Mouse (Mus musculus): ENCODE results near the gene Abhd6.
"Not testable (repeated sequence)": the region's sequence is repeated elsewhere in the genome, so short reads cannot be mapped to it uniquely, and the experiment has no call there.

Gene Abhd6

DNA sequence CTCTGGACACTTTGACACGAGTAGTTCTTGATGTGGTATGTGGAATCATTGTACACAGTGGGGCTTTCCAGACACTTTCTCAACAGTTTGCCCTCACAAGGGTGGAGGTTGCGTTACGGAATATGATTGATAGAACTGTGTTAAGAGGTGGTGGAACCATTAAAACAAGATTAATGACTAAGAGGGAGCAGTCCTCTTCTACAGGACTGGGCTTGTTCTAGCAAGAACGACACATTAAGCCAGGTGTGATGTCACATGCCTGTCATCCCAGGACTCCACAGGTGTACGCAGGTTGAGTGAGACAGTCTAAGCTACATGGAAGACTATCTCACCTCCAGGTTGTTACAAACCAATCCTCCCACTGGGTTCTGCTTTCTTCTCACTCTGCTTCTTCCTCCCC is 3.3 kb upstream of the Abhd6 start:
- DNase-seq = no peak

DNA sequence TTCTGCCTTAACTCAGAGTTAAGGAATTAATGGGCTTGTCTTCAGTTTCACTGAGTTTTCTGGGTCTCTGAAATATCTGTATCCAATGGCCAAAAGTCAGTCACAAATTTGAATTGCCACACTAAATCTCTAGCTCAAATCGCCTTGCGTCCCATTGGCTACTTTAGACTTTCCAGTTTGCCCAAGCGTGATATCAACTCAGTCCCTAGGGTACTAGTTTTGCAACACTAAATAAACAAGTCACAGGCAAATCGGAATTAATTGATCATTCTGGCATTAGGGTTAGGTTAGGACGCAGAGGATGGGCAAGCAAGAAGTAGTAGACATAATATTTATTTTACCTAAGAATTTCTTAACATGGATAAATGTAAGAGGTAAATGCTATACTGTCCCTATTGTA is 2.5 kb upstream of the Abhd6 start:
- no peak for DNase-seq

DNA sequence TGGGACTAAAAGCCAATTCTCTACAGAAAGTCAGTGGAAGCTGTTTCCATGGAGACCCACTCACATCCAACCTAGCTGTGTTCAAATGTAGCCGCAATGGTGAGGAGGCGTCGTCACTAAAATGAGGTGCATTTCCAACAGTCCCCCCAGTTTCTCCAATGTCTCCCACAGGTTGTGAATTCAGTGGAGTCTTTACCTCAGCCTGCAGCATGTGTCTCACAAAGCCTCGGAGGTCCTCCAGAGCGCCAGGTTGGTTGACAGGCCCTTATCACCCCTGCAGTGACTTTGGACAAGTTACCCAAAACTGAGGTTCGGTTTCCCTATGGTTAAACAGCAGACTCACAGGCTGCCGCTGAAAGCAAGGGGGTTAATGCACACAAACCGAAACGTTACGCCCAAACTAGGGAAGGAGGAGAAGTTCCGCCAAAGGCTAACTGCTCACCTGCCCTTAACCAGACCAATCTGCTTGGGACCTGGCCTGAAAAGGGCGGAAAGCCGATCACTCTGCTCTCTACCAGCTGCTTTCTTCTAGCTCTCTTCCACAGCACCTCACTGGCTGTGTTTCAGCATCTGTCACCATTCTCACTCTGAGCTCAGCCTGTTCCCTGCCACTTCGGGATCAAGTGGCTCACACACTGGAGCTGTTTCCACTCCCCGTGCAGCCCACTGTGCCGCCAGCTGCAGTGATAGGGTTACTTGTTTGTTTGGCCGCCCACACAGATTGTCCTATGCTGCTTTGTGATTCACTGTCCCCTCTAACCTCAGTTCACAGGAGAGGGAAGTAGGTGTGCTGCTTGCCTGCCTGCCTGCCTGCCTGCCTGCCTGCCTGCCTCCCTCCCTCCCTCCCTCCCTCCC is 1.6 kb upstream of the Abhd6 start:
- no peak for DNase-seq

DNA sequence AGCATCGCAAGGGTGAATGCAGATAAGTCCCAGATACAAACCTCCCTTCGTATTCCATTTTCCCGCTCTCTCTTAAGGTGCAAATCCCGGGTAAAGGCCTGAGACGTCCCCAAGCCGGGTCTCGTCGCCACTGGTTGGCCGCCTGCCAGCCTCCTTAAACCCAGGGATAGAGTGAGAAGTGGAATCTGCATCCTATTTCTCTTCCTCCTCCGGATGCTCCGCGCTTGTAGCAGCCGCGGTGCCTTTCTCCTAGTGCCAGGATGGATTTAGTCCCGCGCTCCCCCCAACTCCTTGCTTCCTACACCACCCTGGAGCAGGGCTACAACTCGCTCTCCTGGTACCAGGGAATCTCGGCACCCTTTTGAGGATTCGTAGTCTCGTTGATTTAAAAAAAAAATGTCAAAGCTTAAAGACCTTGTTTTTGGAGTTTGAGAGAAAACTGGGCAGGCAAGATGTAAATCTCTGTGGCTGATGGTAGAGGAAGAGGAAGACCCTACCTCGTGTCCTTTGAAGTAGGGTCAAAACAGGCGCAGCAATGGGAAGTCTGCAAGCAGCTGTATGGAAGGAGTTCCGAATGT is 480 bp downstream of the Abhd6 start:
- peak; percentile 77 to 81 for DNase-seq

DNA sequence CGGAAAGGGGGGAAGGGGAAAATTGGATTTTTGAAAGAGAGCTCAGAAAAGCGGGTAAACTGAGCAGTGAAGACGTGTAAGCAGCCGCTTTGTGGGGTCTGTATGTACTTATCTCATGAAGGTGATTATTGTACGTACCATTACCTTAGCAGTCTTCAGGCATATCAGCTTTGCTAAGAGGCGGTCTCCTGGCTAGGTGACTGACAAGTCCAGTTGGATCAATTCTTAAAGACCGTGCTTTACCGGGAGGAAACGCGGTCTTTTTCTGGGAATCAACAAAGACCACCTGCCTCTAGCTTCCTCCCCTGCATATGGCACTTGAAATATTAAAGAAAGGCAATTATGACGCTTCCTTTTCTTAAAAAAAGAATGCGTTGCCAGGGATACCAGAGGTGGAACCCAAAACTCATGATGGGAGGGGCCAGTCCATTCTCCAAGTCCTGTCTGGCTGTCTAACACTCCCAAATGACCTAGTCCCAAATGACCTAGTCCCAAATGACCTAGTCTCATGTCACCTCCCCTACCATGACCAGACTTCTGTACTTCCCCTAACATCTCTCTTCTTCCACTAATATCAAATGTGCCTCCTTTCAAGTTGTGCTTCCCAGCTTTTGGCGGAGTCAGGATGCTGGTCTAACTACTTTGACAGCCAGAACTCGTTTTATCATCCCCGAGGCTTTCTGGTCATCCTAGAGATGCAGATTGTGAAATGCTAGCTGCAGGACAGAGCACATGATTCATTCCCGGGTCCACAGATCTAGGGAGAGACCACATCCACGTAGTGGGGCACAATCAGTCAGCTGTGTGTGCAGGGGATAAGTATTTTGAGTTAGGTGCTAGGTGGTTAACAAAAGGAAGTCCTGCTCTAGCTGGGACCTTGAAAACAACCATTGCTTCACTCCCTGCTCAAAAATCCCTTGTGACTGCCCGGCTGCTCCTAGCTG is 1.3 kb downstream of the Abhd6 start:
- no peak for DNase-seq

DNA sequence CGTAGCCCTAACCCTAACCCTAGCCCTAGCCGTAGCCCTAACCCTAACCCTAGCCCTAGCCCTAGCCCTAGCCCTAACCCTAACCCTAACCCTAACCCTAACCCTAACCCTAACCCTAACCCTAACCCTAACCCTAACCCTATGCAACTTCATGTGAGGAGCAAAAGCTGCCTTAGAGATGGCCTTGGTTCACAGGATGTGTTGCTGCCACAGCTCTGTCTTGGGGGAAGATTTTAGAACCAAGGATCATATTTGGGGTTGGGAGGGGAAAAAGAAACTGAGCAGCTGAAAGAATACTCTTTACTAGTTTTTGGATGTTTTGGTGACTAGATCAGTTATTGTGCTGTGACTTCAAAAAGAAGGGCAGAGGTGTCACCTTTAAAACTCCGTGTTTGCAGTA is 3.4 kb downstream of the Abhd6 start:
- not testable (repeated sequence) for DNase-seq

DNA sequence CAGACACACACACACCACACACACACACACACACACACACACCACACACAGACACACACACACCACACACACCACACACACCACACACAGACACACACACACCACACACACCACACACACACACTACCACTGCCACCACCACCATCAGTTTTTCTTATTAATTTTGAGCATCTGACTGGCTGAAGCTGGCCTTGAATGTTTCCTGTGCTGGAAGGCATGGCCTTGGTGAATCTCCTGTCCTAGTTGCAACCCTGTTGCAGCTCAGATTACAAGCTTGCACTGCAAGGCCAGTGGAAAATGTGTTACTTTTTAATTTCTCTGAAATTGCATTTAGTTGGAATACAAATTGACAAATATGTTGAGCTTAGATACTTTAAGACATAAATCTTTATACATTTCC is 4.4 kb downstream of the Abhd6 start:
- no peak for DNase-seq

DNA sequence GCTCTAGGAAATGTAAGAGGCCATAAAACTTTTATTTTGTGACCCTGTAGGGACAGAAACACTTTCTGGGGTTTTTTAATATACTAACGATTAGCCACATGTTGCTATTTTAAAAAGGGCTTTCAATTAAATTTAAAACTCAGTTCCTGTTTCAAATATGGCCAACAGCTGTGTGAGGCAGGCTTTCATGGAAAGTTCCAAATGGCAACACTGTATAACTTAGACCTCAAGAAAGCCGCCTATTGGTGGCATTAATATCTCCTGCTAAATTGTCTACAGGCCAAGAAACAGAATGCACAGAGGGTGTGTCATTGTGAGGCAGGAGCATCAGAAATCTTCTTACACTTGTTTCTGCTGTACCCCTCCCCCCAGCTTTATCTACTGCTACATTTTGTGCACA is 4.8 kb downstream of the Abhd6 start:
- no peak for DNase-seq

DNA sequence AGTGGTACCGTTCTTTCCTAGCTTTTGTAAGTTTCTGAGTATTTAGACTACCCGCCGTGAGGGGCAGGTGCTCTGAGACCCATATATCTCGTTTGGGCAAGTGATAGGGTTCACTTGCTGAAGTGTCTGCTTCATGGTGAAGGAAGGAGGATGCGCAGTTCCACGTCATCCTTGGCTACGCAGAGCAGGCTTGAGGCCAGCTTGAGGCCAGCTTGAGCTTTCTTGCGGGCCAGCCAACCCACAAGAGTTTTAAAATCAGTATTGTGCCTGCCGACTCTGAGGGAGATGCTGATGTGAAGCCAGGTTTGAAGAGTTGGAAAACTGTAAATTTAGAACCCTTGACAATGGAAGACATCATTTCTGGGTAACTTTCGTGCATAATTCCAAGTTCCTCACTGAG is 5.2 kb downstream of the Abhd6 start:
- no peak for DNase-seq

DNA sequence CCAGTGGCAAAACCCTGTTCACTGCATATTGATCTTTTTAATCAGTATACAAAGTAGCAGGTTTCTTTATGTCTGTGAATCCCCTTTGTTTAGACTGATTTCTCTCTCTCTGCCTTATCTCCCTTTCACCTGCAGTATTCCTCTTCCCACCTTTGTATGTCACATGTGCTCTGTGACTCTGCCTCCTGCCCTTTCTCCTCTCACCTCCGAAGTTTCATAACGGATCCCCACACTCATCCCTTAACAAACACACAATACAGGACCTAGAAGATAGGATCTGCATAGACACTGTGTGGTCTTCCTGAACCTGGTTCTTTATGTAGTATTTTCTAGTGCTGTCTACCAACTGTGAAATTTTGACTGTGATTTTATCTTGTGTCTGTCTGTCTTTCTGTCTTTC is 8.6 kb downstream of the Abhd6 start:
- DNase-seq = no peak

DNA sequence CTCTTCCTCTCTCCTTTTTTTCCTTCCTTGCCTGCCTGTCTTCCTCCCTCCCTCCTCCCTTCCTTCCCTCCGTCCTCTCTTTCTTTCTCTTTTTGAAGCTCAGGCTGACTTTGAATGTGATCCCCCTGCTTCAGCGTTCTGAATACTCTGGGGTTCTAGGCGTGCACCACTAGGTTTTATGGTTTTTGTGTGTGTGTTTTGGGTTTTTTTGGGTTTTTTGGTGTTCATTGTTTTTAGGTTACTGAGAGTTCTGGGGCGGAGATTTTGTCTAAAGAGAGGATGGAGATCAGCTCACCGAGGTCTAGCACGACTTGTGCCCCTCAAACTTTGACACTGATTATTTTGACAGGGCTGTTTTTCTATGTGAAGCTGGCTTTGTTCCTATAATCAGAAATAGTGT is 9.2 kb downstream of the Abhd6 start:
- no peak for DNase-seq

DNA sequence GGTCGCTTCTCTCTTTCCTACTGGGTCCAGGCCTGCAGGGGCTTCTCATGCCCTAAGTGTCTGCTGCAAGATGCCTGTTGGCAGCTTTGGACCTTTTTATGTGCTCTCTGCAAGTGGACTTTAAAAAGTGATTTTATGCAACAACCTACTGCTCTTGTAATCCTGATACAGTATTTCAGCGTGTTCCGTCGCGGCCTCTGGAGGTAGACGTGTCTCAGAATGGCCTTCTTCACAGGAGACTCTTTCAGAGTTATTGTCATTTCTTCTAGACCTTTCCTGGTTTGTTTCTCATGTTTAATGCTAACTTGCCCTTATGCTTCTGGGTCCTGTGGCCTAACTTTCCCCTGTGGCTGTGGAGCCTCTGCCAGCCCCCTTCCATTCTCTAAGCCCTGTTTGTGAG is 13.1 kb downstream of the Abhd6 start:
- DNase-seq = no peak

DNA sequence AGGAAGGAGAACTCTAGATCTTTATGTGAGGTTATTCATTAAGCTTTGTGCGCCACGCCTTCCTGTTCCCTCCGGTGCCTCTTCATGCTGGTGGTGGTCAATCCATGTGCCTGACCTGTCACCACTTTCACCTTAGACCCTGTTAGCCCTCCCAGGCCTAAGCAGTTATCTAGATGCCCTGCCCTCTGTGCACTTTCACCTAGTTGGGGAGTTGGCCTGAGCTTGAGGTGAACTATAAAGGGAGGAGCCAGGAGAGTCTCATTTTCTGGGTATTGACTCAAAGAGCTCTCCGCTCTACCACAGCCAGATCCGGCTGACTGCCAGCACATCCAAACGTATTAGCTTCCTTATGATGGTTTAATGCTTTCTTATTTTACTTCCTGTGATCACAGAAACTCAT is 13.6 kb downstream of the Abhd6 start:
- DNase-seq = peak; percentile 36 to 54

DNA sequence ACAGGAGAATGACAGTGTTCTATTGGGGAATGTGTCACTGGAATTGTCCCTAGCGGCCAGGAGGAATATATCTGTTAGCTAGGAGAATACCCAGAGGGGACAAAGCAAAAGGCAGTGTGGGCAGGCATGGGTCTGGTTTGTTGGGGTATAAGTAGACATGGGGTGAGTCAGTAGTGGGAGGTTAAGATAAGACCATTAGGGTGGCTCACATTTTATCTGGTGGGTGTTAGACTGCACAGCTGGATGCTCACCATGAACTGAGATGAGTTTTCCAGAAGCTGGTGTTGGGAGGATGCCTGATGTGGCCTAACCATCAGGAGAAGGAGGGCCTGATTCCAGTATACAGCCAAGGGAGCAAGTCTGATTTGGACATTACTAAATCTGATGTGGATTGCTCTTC is 14.2 kb downstream of the Abhd6 start:
- DNase-seq = no peak

DNA sequence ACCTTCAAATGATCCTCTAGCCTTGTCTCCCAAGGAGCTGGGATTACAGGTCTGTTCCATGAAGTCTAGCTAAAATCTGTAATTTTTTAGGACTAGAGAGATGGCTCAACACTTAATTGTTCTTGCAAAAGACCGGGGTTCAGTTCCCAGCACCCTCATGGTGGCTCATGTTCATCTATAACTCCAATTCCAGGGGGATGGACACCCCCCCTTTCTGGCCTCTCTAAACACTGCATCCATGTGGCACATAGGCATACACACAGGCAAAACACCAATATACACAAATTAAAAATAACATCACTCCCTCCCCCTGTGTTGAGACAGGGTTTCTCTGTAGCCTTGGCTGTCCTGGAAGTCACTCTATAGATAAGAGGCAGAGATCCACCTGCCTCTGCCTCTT is 17.3 kb downstream of the Abhd6 start:
- DNase-seq = no peak

DNA sequence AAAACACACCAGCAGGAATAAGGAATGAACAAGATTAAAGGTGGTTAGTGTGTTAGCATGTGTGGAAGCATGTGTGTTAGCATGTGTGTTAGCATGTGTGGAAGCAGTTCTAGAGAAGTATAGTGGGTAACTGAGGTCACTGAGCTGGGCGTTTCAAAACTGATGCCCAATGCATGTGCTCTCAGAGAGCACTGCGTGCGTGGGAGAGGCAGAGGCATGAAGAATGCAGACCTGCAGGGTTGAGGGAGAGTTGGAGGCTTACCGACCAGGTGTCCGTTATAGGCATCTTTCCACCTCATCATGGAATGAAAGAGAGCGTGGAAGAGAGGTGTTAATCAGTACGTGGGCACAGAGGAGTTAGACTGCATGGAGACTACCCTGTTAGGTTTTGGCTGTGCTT is 17.8 kb downstream of the Abhd6 start:
- no peak for DNase-seq

DNA sequence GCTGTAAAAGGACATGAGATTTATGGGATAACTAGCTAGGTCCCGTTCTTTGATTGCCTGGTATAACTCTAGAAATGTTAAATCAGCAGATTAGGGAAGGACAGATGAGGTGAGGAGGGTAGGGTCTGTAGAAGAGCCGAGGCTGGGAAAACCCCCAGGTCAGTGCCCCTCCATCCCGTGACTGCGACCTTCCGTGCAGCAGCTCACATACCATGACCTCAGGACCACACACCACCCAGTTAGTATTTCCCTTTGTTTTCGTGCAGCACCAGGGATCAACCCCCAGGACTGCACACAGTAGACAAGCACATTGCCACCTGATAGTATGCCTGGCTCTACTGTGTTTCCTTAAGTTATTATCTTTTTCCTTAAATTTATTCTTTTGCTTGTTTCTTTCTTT is 21.8 kb downstream of the Abhd6 start:
- no peak for DNase-seq

DNA sequence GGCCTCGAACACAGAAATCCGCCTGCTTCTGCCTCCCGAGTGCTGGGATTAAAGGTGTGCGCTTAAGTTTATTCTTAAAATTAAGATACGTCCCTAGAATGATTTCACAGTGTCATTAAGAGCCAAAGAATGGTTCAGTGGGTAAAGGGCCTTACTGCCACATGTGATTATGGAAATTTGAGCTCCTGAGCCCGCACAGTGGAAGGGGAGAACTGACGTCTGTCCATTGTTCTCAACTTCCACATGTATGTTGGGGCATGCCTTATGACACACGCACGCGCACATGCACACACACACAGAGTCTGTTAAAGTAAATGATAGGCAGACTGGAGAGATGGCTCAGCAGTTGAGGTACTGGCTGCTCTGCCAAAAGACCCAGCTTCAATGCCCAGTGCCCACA is 22.2 kb downstream of the Abhd6 start:
- no peak for DNase-seq

DNA sequence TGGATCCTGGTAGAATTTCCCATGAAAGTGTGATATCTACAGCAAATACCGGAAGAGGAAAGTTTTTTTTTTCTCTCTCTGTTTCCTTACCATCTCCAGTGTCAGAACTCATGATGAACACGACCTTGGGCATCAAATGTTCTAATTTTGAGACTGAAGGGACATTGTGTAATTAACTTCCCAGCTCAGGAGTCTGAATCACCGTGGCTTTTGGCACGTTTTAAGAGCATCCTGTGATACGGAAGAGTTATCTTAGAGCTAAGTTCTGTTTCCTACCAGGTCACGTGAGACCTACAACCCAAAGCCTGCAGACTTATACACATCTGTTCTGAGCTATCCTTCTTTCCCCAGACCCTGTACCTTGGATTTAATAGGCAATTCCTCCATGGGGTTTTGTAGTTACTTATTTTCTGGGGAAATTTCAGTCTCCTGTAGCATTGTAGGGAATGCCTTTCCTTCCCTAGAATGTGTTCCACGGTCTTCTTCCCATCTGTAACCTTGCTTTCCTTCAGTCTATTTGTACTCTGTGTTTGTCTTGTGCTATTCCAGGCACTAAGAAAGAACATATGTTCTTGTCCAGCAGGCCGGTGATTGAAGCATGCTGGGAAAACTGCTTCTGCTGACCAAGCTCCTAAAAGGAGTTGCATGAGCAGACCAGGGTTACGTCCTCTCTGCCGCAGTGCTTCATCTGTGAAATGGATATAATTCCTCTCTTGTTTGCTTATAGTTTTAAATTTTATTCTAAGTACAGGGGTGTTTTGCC is 24.2 kb downstream of the Abhd6 start:
- no peak for DNase-seq

DNA sequence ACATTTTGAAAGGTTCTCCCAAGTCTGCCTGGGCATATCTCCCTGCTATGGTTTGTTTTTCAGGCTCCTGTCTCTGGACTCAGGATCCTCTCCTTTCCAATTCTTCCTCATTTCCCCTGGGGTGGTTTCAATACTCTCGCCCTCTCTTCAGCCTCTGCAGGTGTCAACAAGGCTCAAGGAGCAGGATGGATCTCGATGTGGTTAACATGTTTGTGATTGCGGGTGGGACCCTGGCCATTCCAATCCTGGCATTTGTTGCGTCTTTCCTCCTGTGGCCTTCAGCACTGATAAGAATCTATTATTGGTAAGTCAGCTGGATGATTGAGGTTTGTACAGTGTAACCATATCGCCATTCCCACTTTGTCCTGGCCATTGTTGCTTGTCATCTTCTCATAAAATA is 25.4 kb downstream of the Abhd6 start:
- DNase-seq = no peak

DNA sequence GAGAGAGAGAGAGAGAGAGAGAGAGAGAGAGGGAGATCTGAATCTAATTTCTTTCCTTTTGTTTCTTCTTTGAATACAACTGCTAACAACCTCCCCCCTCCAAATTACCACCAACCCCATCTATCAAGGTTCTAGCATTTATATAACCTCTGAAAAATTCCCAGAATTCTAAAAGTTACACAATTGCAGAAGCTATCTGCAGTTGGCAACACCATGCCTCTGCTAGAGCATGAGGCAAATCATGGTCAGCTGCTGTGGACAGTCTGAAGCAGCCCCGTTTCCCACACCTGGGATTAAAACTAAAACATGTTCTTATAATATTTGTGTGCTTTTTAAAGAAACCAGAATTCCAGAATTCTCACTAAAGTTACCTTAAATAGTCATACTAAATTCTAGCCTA is 27.1 kb downstream of the Abhd6 start:
- no peak for DNase-seq

DNA sequence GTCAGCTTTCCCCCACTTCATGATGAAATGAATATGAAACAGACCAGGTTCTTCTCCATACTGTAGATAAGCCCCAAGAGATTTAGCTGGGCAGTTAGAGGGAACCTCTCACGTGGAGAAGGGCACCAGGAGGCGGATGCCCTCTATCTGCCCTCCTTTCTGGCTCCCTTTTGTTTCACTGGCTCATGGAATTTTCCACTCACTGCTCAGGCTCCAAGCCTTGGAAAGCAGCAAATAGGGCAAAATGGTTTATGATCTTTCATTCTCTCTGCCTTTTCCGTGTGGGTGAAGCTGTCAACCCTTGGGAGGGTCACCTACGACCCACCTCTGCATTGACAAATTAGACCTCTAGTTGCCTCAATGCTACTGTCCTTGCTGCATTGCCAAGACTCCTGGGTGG is 27.8 kb downstream of the Abhd6 start:
- DNase-seq = peak in 1 of 2 experiments; percentile 21

All from kidney, postnatal 4 days (tissue).